Mouse (Mus musculus) heart, postnatal 0 days (tissue): ENCODE results near the gene Ctf2. TPM values are rescaled to one million over a fixed set of nuclear protein-coding genes. Genes with fewer than 3 reads are reported as not detected.

Experiments used
- ATAC-seq: fragments of 200-750 bp; cut with Nextera tagmentation; 2 replicates; pipeline ENCODE4 v1.8.0; 2017; ENCODE audit warnings: low read depth, moderate number of reproducible peaks, moderate library complexity; ENCODE audit not compliant: insufficient read depth
- DNase-seq: peaks from one replicate; pipeline ENCODE4 v3.0.0-alpha.2; 2016; ENCODE audit warnings: low spot score
- H3K27ac ChIP-seq: fragments of 300-500 bp; sonication (generic); 2 replicates; pipeline ENCODE4 v1.5.1; 2014; ENCODE audit warnings: low read depth, mild to moderate bottlenecking
- H3K27me3 ChIP-seq: fragments of 300-500 bp; sonication (generic); 2 replicates; pipeline ENCODE4 v1.6.1; 2014; ENCODE audit warnings: low read length, mixed read lengths; ENCODE audit not compliant: control insufficient read depth, insufficient read depth
- H3K36me3 ChIP-seq: fragments of 300-500 bp; sonication (generic); replicated peaks from 2 replicates; pipeline ENCODE4 v1.6.1; 2014; ENCODE audit warnings: low read length, mixed read lengths; ENCODE audit not compliant: control insufficient read depth, insufficient read depth
- H3K4me1 ChIP-seq: fragments of 300-500 bp; sonication (generic); 2 replicates; pipeline ENCODE4 v1.6.1; 2014; ENCODE audit warnings: antibody characterized with exemption; ENCODE audit not compliant: control insufficient read depth, insufficient read depth
- H3K4me2 ChIP-seq: fragments of 300-500 bp; sonication (generic); 2 replicates; pipeline ENCODE4 v1.6.1; 2014; ENCODE audit warnings: low read depth, mild to moderate bottlenecking, low read length, moderate library complexity
- H3K4me3 ChIP-seq: fragments of 300-500 bp; sonication (generic); 2 replicates; pipeline ENCODE4 v1.5.1; 2014; ENCODE audit warnings: low read depth, low read length
- H3K9ac ChIP-seq: fragments of 300-500 bp; sonication (generic); replicated peaks from 2 replicates; pipeline ENCODE4 v1.6.1; 2014; ENCODE audit warnings: low read depth, low read length, mixed read lengths
- H3K9me3 ChIP-seq: fragments of 300-500 bp; sonication (generic); replicated peaks from 2 replicates; pipeline ENCODE4 v1.6.1; 2016; ENCODE audit warnings: low read length; ENCODE audit not compliant: control insufficient read depth
- CTCF ChIP-seq: IDR thresholded peaks from 2 replicates; pipeline ENCODE4 v1.5.1; 2016; ENCODE audit warnings: antibody characterized with exemption, control low read depth, low read depth
- EP300 ChIP-seq: IDR thresholded peaks from 2 replicates; pipeline ENCODE4 v1.6.1; 2016; ENCODE audit warnings: antibody characterized with exemption, low read depth
- WGBS: fragments of 180-500 bp; shearing (Covaris S2); extraction: QIAGEN DNeasy Blood & Tissue Kit; methylation state at CpG from one replicate; pipeline ENCODE4 v1.1.7; 2014; 5-methylcytosine and 5-hydroxymethylcytosine counted together
- polyA plus RNA-seq: library from polyadenylated mRNA; unstranded; fragments of >200 nt; fragmentation: Nextera tagmentation; extraction: Ambion mirVana; gene quantifications from 2 replicates; pipeline ENCODE4 v1.2.1, GENCODE M21; 2015
- total RNA-seq: library from RNA; depleted of rRNA; stranded (reverse); fragments of >200 nt; gene quantifications from 2 replicates; pipeline ENCODE4 v1.2.3, GENCODE M21; 2014; ENCODE audit warnings: low replicate concordance

Gene Ctf2
- total and polyA plus RNA-seq, 2 experiments from 2014 or later: not detected

- Histone ChIP-seq H3K4me3 (peak within 1 kb of the TSS; percentile 82), H3K27ac (peak within 1 kb of the TSS; percentile 80), H3K27me3 (no peaks in the 10 kb centered on the region), H3K9ac (peak within 1 kb of the TSS; percentile 77; the same call in 1 of the 2 replicates), H3K9me3 (no peaks in the 10 kb centered on the region), H3K36me3 (peaks cover 13% of the 10 kb centered on the region; the same call in 1 of the 2 replicates), H3K4me2 (peak within 1 kb of the TSS; percentile 100), H3K4me1 (0 out of 2 replicates have a peak, but pooled peaks cover 6% of the 10 kb centered on the region)
- ATAC-seq: no peak
- TF ChIP-seq EP300: no peak
- TF ChIP-seq CTCF: peak; percentile 61
- DNase-seq: peak; percentile 66
- WGBS: 1% methylated on average over 26 of the region's 26 CpGs
These were observed 12.5 kb upstream of the Ctf2 start, which contains the start of gene Fbxl19 for GRCm38 (mm10) chr7:127744366-127745045. TSS of gene Fbxl19 (plus strand) at chr7:127744543.

- Histone ChIP-seq H3K36me3 (no peaks in the 10 kb centered on the region), H3K9ac (no peak overlapping the region), H3K4me3 (no peak overlapping the region), H3K27me3 (no peaks in the 10 kb centered on the region), H3K27ac (no peak overlapping the region), H3K9me3 (no peaks in the 10 kb centered on the region), H3K4me2 (no peak overlapping the region), H3K4me1 (no peaks in the 10 kb centered on the region)
- TF ChIP-seq EP300 (no peak), CTCF (no peak)
- DNase-seq: no peak
- 45% methylated on average over 4 of the region's 4 CpGs for WGBS
- no peak for ATAC-seq
These were observed 1.8 kb downstream of the Ctf2 start for GRCm38 (mm10) chr7:127730170-127730569.

- no peak overlapping the region for H3K27ac ChIP-seq
- no peaks in the 10 kb centered on the region for H3K4me1 ChIP-seq
- no peaks in the 10 kb centered on the region for H3K27me3 ChIP-seq
- H3K36me3 ChIP-seq: no peaks in the 10 kb centered on the region
- WGBS: 80% methylated on average over 7 of the region's 7 CpGs
- H3K4me3 ChIP-seq: no peak overlapping the region
- TF ChIP-seq CTCF (no peak), EP300 (no peak)
- ATAC-seq (no peak), DNase-seq (no peak)
- H3K9me3 ChIP-seq: no peaks in the 10 kb centered on the region
- H3K9ac ChIP-seq: no peak overlapping the region
- H3K4me2 ChIP-seq: no peak overlapping the region
These were observed 4.1 kb downstream of the Ctf2 start for GRCm38 (mm10) chr7:127727898-127728297.

GRCm38 (mm10) chr7:127725924-127726323 lies 6.0 kb downstream of the Ctf2 start:
- no peak overlapping the region for H3K4me2 ChIP-seq
- H3K27me3 ChIP-seq: no peaks in the 10 kb centered on the region
- H3K4me3 ChIP-seq: no peak overlapping the region
- H3K9ac ChIP-seq: no peak overlapping the region
- 63% methylated on average over 6 of the region's 6 CpGs for WGBS
- no peak overlapping the region for H3K27ac ChIP-seq
- ATAC-seq (no peak), DNase-seq (no peak)
- H3K36me3 ChIP-seq: no peaks in the 10 kb centered on the region
- no peaks in the 10 kb centered on the region for H3K4me1 ChIP-seq
- no peaks in the 10 kb centered on the region for H3K9me3 ChIP-seq
- TF ChIP-seq CTCF (no peak), EP300 (no peak)

GRCm38 (mm10) chr7:127725490-127725889 lies 6.5 kb downstream of the Ctf2 start:
- no peaks in the 10 kb centered on the region for H3K4me1 ChIP-seq
- H3K4me2 ChIP-seq: no peak overlapping the region
- ATAC-seq: no peak
- H3K4me3 ChIP-seq: no peak overlapping the region
- TF ChIP-seq EP300 (no peak), CTCF (no peak)
- no peak overlapping the region for H3K9ac ChIP-seq
- H3K27ac ChIP-seq: no peak overlapping the region
- H3K9me3 ChIP-seq: no peaks in the 10 kb centered on the region
- WGBS: 50% methylated on average over 2 of the region's 2 CpGs
- no peaks in the 10 kb centered on the region for H3K36me3 ChIP-seq
- no peaks in the 10 kb centered on the region for H3K27me3 ChIP-seq
- DNase-seq: no peak

- no peaks in the 10 kb centered on the region for H3K9me3 ChIP-seq
- no peak for DNase-seq
- TF ChIP-seq EP300 (no peak), CTCF (no peak)
- no peaks in the 10 kb centered on the region for H3K27me3 ChIP-seq
- WGBS: 69% methylated on average over 6 of the region's 6 CpGs
- H3K27ac ChIP-seq: no peak overlapping the region
- H3K4me2 ChIP-seq: no peak overlapping the region
- H3K9ac ChIP-seq: no peak overlapping the region
- no peak overlapping the region for H3K4me3 ChIP-seq
- no peaks in the 10 kb centered on the region for H3K36me3 ChIP-seq
- peaks cover 6% of the 10 kb centered on the region; the same call in 1 of the 2 replicates for H3K4me1 ChIP-seq
- ATAC-seq: no peak
These were observed 12.7 kb downstream of the Ctf2 start for GRCm38 (mm10) chr7:127719258-127719657.
